Mouse (Mus musculus): ENCODE results near the gene Slc9a1. TPM values are rescaled to one million over a fixed set of nuclear protein-coding genes. Genes with fewer than 3 reads are reported as not detected.

Gene Slc9a1
- polyA plus RNA-seq, 1 experiment from 2014 or later, result 8.3 TPM

DNA sequence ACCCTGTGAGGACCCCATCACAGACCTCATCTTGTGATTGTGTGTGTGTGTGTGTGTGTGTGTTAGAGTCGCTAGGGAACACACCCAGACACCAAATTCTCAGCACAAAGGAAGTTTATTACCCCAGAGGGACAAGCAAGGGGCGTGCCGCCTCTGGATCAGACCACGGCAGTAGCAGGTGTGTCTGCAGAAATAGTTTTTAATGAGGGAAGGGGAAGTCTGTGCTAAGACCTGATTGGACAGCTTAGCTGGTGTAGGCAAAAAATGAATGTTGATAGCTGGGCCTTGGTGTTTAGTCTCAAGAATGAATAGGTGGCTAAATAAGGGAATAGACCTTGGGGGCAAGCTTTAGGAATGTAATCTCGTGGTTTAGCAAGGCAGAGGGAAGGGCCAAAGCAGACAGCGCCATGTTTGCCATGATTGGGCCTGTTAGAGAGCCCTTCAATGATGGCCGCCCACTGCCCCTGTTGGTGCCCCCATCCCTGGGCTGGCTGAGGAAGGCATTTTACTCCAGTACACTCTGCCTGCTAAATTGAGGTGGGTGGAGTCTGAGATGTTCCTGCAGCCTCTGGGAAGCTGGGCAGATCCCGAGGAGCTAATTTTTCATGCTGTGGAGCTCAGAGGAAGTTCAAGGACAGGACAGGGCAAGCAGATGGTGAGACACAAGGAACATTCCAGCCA, 79.3 kb downstream of the Slc9a1 start:
- peaks cover 11% of the 10 kb centered on the region for H3K4me1 ChIP-seq
- H3K9me3 ChIP-seq, result no peaks in the 10 kb centered on the region
- no peaks in the 10 kb centered on the region for H3K36me3 ChIP-seq
- no peak overlapping the region for H3K27ac ChIP-seq
- H3K27me3 ChIP-seq, result no peaks in the 10 kb centered on the region
- WGBS, result 63% methylated on average over 8 of the region's 8 CpGs
- no peak overlapping the region for H3K9ac ChIP-seq
- ATAC-seq (ENCODE audit: borderline replicate concordance, extremely low read depth, low FRiP score, low TSS enrichment), result no peak
- no peak overlapping the region for H3K4me2 ChIP-seq
- no peak overlapping the region for H3K4me3 ChIP-seq

DNA sequence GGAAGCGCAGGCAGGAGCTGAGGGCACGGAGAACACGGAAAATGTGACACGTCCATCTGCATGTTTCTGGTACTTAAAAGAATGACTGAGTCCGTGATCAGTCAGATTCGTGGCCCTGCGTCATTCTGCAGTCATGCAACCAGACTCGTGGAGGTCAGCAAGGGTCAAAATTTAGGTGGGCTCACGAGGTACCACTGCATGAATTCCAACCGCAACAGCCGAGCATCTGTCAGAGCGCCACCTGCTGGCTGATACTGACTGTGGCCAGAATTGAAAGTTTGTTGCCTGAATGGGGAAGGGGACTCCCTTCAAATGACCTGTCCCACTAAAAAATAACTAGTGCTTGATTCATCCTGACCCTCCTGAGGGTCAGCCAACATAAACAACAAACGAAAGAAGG, 80.2 kb downstream of the Slc9a1 start:
- no peaks in the 10 kb centered on the region for H3K36me3 ChIP-seq
- no peak overlapping the region for H3K27ac ChIP-seq
- H3K27me3 ChIP-seq, result no peaks in the 10 kb centered on the region
- no peak overlapping the region for H3K9ac ChIP-seq
- no peak overlapping the region for H3K4me3 ChIP-seq
- WGBS, result 18% methylated on average over 13 of the region's 13 CpGs
- no peak for ATAC-seq (ENCODE audit: borderline replicate concordance, extremely low read depth, low FRiP score, low TSS enrichment)
- H3K4me2 ChIP-seq, result no peak overlapping the region
- no peaks in the 10 kb centered on the region for H3K9me3 ChIP-seq
- peaks cover 11% of the 10 kb centered on the region for H3K4me1 ChIP-seq

DNA sequence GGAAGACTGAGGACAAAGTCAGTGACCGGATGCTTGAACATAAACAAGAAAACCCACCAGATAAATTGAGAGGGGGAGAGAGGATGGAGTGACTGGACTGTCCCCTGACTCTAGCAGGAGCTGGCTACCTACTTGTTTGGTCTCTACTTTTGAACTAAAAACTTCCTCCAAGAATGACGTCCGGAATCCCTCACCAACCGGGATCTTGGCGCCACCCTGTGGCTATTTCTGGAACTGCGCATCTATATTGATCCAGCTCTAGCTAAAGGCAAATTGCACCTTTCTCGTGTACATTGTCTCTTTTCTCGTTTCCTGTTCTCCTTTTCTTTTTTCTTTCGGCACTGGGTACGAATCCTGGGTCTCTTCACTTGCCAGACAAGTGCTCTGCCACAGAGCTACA, 82.0 kb downstream of the Slc9a1 start:
- no peak overlapping the region for H3K4me3 ChIP-seq
- WGBS, result 6% methylated on average over 10 of the region's 10 CpGs
- H3K27me3 ChIP-seq, result no peaks in the 10 kb centered on the region
- H3K9me3 ChIP-seq, result no peaks in the 10 kb centered on the region
- H3K4me2 ChIP-seq, result no peak overlapping the region
- no peak overlapping the region for H3K9ac ChIP-seq
- H3K27ac ChIP-seq, result no peak overlapping the region
- ATAC-seq (ENCODE audit: borderline replicate concordance, extremely low read depth, low FRiP score, low TSS enrichment), result no peak
- no peaks in the 10 kb centered on the region for H3K36me3 ChIP-seq
- peaks cover 11% of the 10 kb centered on the region for H3K4me1 ChIP-seq

- Histone ChIP-seq H3K27me3 (no peaks in the 10 kb centered on the region), H3K4me1 (peaks cover 11% of the 10 kb centered on the region), H3K4me2 (no peak overlapping the region), H3K9ac (no peak overlapping the region), H3K27ac (no peak overlapping the region), H3K4me3 (no peak overlapping the region), H3K36me3 (no peaks in the 10 kb centered on the region), H3K9me3 (no peaks in the 10 kb centered on the region)
- no peak for ATAC-seq (ENCODE audit: borderline replicate concordance, extremely low read depth, low FRiP score, low TSS enrichment)
- WGBS, result 53% methylated on average over 7 of the region's 7 CpGs
Observed at GRCm38 (mm10) chr4:133452433-133452832, 82.9 kb downstream of the Slc9a1 start.

- Histone ChIP-seq H3K36me3 (no peaks in the 10 kb centered on the region), H3K9ac (no peak overlapping the region), H3K27me3 (no peaks in the 10 kb centered on the region), H3K4me3 (no peak overlapping the region), H3K4me1 (peaks cover 9% of the 10 kb centered on the region), H3K9me3 (no peaks in the 10 kb centered on the region), H3K27ac (no peak overlapping the region), H3K4me2 (no peak overlapping the region)
- no peak for ATAC-seq (ENCODE audit: borderline replicate concordance, extremely low read depth, low FRiP score, low TSS enrichment)
- 51% methylated on average over 3 of the region's 3 CpGs for WGBS
Observed at GRCm38 (mm10) chr4:133458044-133458443, 88.5 kb downstream of the Slc9a1 start.

GRCm38 (mm10) chr4:133460006-133460405, 90.5 kb downstream of the Slc9a1 start:
- Histone ChIP-seq H3K27me3 (no peaks in the 10 kb centered on the region), H3K9ac (no peak overlapping the region), H3K4me2 (no peak overlapping the region), H3K27ac (no peak overlapping the region), H3K4me1 (peaks cover 14% of the 10 kb centered on the region), H3K4me3 (no peak overlapping the region), H3K9me3 (no peaks in the 10 kb centered on the region), H3K36me3 (no peaks in the 10 kb centered on the region)
- 71% methylated on average over 1 of the region's 1 CpGs for WGBS
- no peak for ATAC-seq (ENCODE audit: borderline replicate concordance, extremely low read depth, low FRiP score, low TSS enrichment)

DNA sequence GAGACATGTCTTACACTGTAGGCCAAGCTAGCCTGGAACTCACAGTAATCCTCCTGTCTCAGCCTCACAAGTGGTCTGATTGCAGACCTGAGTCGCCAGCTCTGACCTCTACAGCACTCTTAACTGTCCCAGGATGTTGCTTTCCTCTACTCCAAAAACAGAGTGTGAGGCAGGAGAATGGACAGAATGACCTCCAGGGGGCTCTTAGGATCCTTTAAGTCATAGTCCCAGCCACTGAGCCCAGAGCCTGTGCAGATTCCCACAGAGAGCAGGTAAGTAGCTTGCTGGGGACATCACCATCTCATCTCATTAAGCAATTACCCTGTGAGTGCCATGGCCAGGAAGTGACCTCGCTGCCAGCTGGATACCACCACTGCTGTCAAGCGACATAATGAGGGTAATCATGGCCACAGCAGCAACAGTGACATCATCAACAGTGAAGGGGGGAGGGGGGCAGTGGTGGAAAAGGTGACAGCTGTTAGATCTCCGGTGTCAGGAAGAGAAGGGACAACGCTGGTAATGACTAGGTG, 91.4 kb downstream of the Slc9a1 start:
- H3K4me1 ChIP-seq, result peaks cover 14% of the 10 kb centered on the region
- no peak overlapping the region for H3K9ac ChIP-seq
- H3K27ac ChIP-seq, result no peak overlapping the region
- H3K27me3 ChIP-seq, result no peaks in the 10 kb centered on the region
- no peaks in the 10 kb centered on the region for H3K9me3 ChIP-seq
- H3K4me2 ChIP-seq, result no peak overlapping the region
- no peaks in the 10 kb centered on the region for H3K36me3 ChIP-seq
- no peak overlapping the region for H3K4me3 ChIP-seq
- WGBS, result 41% methylated on average over 5 of the region's 5 CpGs
- ATAC-seq (ENCODE audit: borderline replicate concordance, extremely low read depth, low FRiP score, low TSS enrichment), result no peak

DNA sequence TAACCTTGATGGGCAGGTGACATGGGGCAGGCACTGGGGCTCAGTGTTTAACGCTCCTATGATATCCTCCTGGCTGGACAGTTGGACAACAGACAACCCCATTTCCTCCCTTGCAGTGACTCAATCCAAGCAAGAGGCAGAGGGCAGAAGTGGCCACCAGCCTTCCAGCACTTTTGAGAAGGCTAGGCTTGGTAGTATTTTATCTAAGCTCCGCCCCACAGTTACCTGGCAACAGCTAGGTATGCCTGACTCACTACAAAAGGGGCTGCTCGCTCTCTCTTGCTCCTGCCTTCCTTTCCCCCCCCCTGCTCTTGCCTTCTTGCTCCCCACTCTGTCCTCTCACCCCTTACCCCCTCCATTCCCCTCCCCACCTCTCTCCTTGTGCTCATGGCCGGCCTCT, 91.9 kb downstream of the Slc9a1 start:
- Histone ChIP-seq H3K4me1 (peaks cover 14% of the 10 kb centered on the region), H3K4me3 (no peak overlapping the region), H3K9ac (no peak overlapping the region), H3K27me3 (no peaks in the 10 kb centered on the region), H3K36me3 (no peaks in the 10 kb centered on the region), H3K4me2 (no peak overlapping the region), H3K9me3 (no peaks in the 10 kb centered on the region), H3K27ac (no peak overlapping the region)
- 49% methylated on average over 4 of the region's 4 CpGs for WGBS
- ATAC-seq (ENCODE audit: borderline replicate concordance, extremely low read depth, low FRiP score, low TSS enrichment), result no peak

GRCm38 (mm10) chr4:133463184-133463583, 93.7 kb downstream of the Slc9a1 start:
- no peak overlapping the region for H3K4me3 ChIP-seq
- ATAC-seq (ENCODE audit: borderline replicate concordance, extremely low read depth, low FRiP score, low TSS enrichment), result no peak
- no peaks in the 10 kb centered on the region for H3K27me3 ChIP-seq
- H3K9me3 ChIP-seq, result no peaks in the 10 kb centered on the region
- H3K9ac ChIP-seq, result no peak overlapping the region
- no peak overlapping the region for H3K4me2 ChIP-seq
- 41% methylated on average over 6 of the region's 6 CpGs for WGBS
- no peaks in the 10 kb centered on the region for H3K36me3 ChIP-seq
- peaks cover 19% of the 10 kb centered on the region for H3K4me1 ChIP-seq
- peak overlapping the region; percentile 55; the same call in 1 of the 2 replicates for H3K27ac ChIP-seq

- H3K9me3 ChIP-seq, result peaks cover 4% of the 10 kb centered on the region; the same call in 1 of the 2 replicates
Observed at GRCm38 (mm10) chr4:133468080-133468479, 98.6 kb downstream of the Slc9a1 start.

DNA sequence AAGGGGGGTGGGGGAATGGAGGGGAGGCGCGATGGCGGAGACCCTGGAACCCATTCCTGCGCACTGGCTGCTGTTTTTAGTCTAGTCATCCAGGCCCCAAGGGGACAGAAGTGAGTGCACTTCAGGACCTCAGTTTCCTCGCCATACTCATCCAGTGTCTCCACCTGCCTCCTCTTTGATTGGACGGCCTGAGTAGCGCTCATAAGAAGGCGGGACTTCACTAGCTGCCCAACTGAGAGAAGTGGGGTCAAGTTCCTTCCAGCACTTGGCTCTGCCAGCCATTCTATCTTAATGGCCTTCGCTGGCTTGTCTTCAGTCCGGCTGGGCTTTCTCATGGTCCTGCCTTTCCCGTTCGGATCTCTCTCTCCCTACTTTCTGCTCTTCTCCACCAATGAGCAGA, 99.6 kb downstream of the Slc9a1 start:
- Histone ChIP-seq H3K36me3 (no peaks in the 10 kb centered on the region), H3K9me3 (peaks cover 4% of the 10 kb centered on the region; the same call in 1 of the 2 replicates), H3K4me2 (peak overlapping the region; percentile 97), H3K4me3 (peak overlapping the region; percentile 14; the same call in 1 of the 2 replicates), H3K9ac (no peak overlapping the region), H3K27me3 (peaks cover 6% of the 10 kb centered on the region; the same call in 1 of the 2 replicates), H3K4me1 (peaks cover 10% of the 10 kb centered on the region), H3K27ac (no peak overlapping the region)
- ATAC-seq (ENCODE audit: borderline replicate concordance, extremely low read depth, low FRiP score, low TSS enrichment), result no peak
- 14% methylated on average over 12 of the region's 12 CpGs for WGBS

More at GRCm38 (mm10) chr4:133468080-133468479, 98.6 kb downstream of the Slc9a1 start:
- Histone ChIP-seq H3K4me3 (peak overlapping the region; percentile 56), H3K36me3 (no peaks in the 10 kb centered on the region), H3K27me3 (peaks cover 6% of the 10 kb centered on the region; the same call in 1 of the 2 replicates), H3K4me1 (peaks cover 15% of the 10 kb centered on the region), H3K4me2 (peak overlapping the region; percentile 97), H3K27ac (no peak overlapping the region), H3K9ac (peak overlapping the region; percentile 46)
- ATAC-seq (ENCODE audit: borderline replicate concordance, extremely low read depth, low FRiP score, low TSS enrichment), result peak; percentile 55; the same call in 1 of the 2 replicates
- under 1% methylated on average over 27 of the region's 27 CpGs for WGBS

- Histone ChIP-seq H3K9ac (no peak overlapping the region), H3K4me2 (no peak overlapping the region), H3K27ac (no peak overlapping the region), H3K4me1 (peaks cover 10% of the 10 kb centered on the region), H3K36me3 (no peaks in the 10 kb centered on the region), H3K4me3 (no peak overlapping the region), H3K27me3 (peaks cover 18% of the 10 kb centered on the region; the same call in 1 of the 2 replicates), H3K9me3 (peaks cover 4% of the 10 kb centered on the region; the same call in 1 of the 2 replicates)
- 78% methylated on average over 7 of the region's 7 CpGs for WGBS
- no peak for ATAC-seq (ENCODE audit: borderline replicate concordance, extremely low read depth, low FRiP score, low TSS enrichment)
Observed at GRCm38 (mm10) chr4:133471135-133471821, 101.8 kb downstream of the Slc9a1 start.

All from lung, embryonic 15.5 days (tissue).